Mouse (Mus musculus) gastrocnemius, adult 8-10 months (tissue): ENCODE data around the gene Pop5. TPM values are rescaled to one million over a fixed set of nuclear protein-coding genes. Genes with fewer than 3 reads are reported as not detected.

ENCODE experiments used
- total RNA-seq, 4 experiments: library from RNA; stranded (reverse); gene quantifications; 2 replicates each; pipeline ENCODE4 v1.2.4; 2022

Gene Pop5
- total RNA-seq, 4 experiments from 2014 or later, result 27.3 to 40.7 (median 38.0) TPM

Other genes starting within 250 kb of the Pop5 start
- gene Sppl3, start 224.7 kb upstream of the Pop5 start, total RNA-seq, result 10 to 100 TPM; 18.2 to 20.9 (median 20.0) TPM
- gene Gm10401, start 137.5 kb upstream of the Pop5 start, total RNA-seq, result not detected
- gene Acads, start 116.5 kb upstream of the Pop5 start, total RNA-seq, result 10 to 100 TPM; 66.4 to 76.7 (median 72.5) TPM
- 10 to 100 TPM in 2 of 4 experiments, 1 to 10 TPM in 2; 8.6 to 11.7 (median 9.8) TPM for gene Unc119b, start 100.9 kb upstream of the Pop5 start, total RNA-seq
- 100 to 1,000 TPM; 140 to 220 (median 197) TPM for gene Mlec, start 77.7 kb upstream of the Pop5 start, total RNA-seq
- gene Cabp1, start 41.5 kb upstream of the Pop5 start, total RNA-seq, result 1 to 10 TPM in 1 of 4 experiments, under 1 TPM in 3; 0.22 to 1.1 (median 0.38) TPM
- 100 to 1,000 TPM; 304 to 367 (median 342) TPM for gene Rnf10, start 37.1 kb downstream of the Pop5 start, total RNA-seq
- gene Coq5, start 43.8 kb downstream of the Pop5 start, total RNA-seq, result 10 to 100 TPM; 73.1 to 89.5 (median 82.1) TPM
- gene Dynll1, start 65.2 kb downstream of the Pop5 start, total RNA-seq, result 10 to 100 TPM; 37.7 to 68.0 (median 49.9) TPM
- gene Srsf9, start 91.3 kb downstream of the Pop5 start, total RNA-seq, result 10 to 100 TPM in 3 of 4 experiments, 1 to 10 TPM in 1; 8.6 to 13.1 (median 11.5) TPM
- gene Gatc, start 105.3 kb downstream of the Pop5 start, total RNA-seq, result 10 to 100 TPM; 22.8 to 25.6 (median 24.4) TPM
- gene Triap1, start 105.4 kb downstream of the Pop5 start, total RNA-seq, result 10 to 100 TPM; 18.9 to 23.7 (median 20.1) TPM
- gene Cox6a1, start 113.1 kb downstream of the Pop5 start, total RNA-seq, result 10 to 100 TPM; 35.3 to 49.8 (median 42.5) TPM
- under 1 TPM in 2 of 4 experiments, not detected in 2; 0.19 to 0.27 TPM for gene Msi1, start 193.8 kb downstream of the Pop5 start, total RNA-seq
- gene Pla2g1b, start 230.4 kb downstream of the Pop5 start, total RNA-seq, result not detected
- gene Sirt4, start 248.9 kb downstream of the Pop5 start, total RNA-seq, result 10 to 100 TPM in 1 of 4 experiments, 1 to 10 TPM in 3; 7.2 to 13.5 (median 9.4) TPM